Mouse (Mus musculus): ENCODE measurements around the gene Adck1. TPM values are rescaled to one million over a fixed set of nuclear protein-coding genes. Genes with fewer than 3 reads are reported as not detected.
A peak's percentile ranks its signal among the peaks of the same experiment; 100 is the strongest.
"Not testable (repeated sequence)": the region's sequence is repeated elsewhere in the genome, so short reads cannot be mapped to it uniquely, and the experiment has no call there.

The Adck1 gene
- polyA plus RNA-seq (2012; rRNA removed) = 10.9 and 11.8 TPM in 2 replicates

DNA sequence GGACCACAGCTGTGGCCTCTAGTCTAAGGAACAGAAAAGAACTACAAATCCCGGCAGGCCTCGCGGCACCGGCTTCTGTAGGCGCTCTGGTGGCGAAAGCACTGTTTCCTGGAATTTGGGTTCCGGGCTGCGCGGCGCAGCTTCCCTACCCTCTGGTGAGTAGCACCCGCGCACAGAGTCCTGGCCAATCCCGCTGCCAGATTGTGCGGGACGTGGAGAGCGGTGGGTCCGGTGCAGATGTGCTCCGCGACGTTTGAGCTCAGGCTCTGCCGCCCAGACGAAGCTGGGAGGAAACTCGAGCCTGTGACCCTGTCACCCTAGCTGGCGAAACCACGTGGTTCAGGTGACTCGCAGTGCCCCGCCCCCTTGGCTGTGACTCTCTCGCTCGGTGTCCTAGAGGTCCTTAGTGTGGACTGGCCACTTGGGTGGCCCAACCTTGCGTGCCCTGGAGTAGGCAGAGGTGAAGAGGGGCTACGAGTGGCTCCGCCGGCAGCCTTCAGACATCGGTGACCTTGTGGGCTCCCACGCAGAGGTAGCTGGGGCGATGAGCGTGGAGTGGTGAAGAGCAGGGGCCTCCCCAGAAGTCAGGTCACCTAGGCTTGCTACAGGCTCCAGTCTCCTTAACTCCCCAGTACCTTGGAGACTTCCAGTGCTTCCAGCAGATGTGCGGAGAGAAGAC, at the start of gene Adck1:
TSS of gene Adck1 (plus strand) at position 114 of the 679 bp plus-strand sequence.
- no peaks in the 10 kb centered on the region for H3K4me1 ChIP-seq (ENCODE audit: control insufficient read depth, insufficient read depth, low read length)
- TF ChIP-seq POLR2A (IDR thresholded peaks at IDR 0.05; ENCODE audit: control insufficient read depth, low read depth, low read length) (peak; percentile 44; the same call in 1 of the 2 replicates), CTCF (IDR thresholded peaks at IDR 0.05; ENCODE audit: control insufficient read depth, insufficient read depth, insufficient replicate concordance, low read depth, low read length) (no peak)
- peak within 1 kb of the TSS; percentile 92 for H3K4me3 ChIP-seq (ENCODE audit: control insufficient read depth, low read depth, low read length)
- no peaks in the 10 kb centered on the region for H3K36me3 ChIP-seq (ENCODE audit: control insufficient read depth, insufficient read depth, low read length)
- peak within 1 kb of the TSS; percentile 68 for H3K27ac ChIP-seq (ENCODE audit: control insufficient read depth, insufficient read depth, low read depth, low read length)
- no peaks in the 10 kb centered on the region for H3K27me3 ChIP-seq (ENCODE audit: control insufficient read depth, insufficient read depth, low read length)

DNA sequence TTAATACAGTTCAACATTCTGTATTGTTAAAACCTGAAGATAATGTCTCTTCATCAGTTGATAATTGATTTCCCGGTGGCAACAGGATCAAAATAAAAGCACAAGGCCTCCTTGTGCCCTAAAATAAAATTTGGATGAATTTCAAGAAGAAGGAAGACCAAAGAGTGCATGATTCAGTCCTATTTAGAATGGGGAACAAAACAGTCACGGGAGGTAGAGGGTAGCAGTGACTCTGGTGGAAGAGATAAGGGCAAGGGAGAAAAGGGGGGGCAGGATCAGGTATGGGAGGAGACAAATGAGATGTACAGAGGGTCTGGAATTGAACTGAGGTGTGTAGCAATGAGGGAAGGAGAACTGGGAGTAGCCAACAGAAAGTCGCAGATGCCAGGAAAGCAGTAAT, 45.8 kb upstream of the Adck1 start:
- no peaks in the 10 kb centered on the region for H3K4me1 ChIP-seq (ENCODE audit: control insufficient read depth, insufficient read depth, low read length)
- H3K36me3 ChIP-seq (ENCODE audit: control insufficient read depth, insufficient read depth, low read length) = no peaks in the 10 kb centered on the region
- TF ChIP-seq POLR2A (IDR thresholded peaks at IDR 0.05; ENCODE audit: control insufficient read depth, low read depth, low read length) = no peak
- no peak for TF ChIP-seq CTCF (IDR thresholded peaks at IDR 0.05; ENCODE audit: control insufficient read depth, insufficient read depth, insufficient replicate concordance, low read depth, low read length)
- H3K4me3 ChIP-seq (ENCODE audit: control insufficient read depth, low read depth, low read length) = no peak overlapping the region
- H3K27ac ChIP-seq (ENCODE audit: control insufficient read depth, insufficient read depth, low read depth, low read length) = no peak overlapping the region
- H3K27me3 ChIP-seq (ENCODE audit: control insufficient read depth, insufficient read depth, low read length) = no peaks in the 10 kb centered on the region

DNA sequence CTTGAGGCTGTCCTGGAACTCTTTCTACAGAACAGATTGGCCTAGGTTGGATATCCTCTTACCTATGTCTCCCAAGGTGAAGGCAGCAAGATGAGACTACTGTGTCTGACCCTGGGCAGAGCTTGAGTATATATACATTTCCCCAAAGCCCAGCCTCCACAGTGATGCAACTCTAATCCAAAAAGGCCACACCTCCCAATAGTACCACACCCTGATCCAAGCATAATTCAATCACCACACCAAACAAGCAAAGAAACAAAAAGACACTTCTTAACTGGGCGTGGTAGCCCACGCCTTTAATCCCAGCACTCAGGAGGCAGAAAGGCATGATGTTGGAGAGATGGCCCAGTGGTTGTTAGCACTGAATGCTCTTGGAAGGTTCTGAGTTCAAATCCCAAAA, 36.4 kb upstream of the Adck1 start, which contains the start of gene Gm5039:
TSS of gene Gm5039 (minus strand) at position 101 of the 400 bp plus-strand sequence.
- not testable (repeated sequence) for H3K4me3 ChIP-seq (ENCODE audit: control insufficient read depth, low read depth, low read length); H3K36me3 ChIP-seq (ENCODE audit: control insufficient read depth, insufficient read depth, low read length); H3K27me3 ChIP-seq (ENCODE audit: control insufficient read depth, insufficient read depth, low read length); H3K27ac ChIP-seq (ENCODE audit: control insufficient read depth, insufficient read depth, low read depth, low read length); H3K4me1 ChIP-seq (ENCODE audit: control insufficient read depth, insufficient read depth, low read length)

DNA sequence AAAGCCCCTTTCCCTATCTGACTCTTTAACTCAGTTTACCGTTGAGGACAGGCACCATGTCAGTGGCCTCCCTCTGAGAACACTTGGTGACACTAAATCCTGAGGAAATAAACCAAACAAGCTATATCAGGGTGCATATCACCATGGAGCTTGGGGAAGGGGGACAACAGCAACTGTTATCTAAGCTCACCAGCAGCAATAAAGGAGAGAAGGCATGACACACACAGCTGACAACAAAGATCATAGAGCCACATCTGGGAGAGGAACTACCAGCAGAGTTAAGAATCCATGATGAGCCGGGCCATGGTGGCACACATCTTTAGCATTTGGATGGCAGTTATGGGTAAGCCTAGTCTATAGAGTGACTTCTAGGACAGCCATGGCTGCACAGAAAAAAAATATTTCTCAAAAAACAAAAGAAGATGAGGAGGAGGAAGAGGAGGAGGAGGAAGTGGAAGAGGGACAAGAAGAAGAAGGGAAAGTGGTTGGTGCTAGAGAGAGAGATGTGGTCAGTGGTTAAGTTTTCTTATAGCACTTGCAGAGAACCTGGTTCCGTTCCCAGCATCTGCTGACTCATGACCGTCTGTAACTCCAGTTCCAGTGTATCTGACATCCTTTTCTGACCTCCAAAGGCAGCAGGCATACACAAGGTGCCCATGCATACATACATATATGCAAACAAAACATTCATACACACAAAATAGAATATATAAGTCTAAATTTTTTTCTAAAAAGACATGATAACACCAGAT, 23.5 kb upstream of the Adck1 start:
- H3K27ac ChIP-seq (ENCODE audit: control insufficient read depth, insufficient read depth, low read depth, low read length); H3K36me3 ChIP-seq (ENCODE audit: control insufficient read depth, insufficient read depth, low read length); H3K4me3 ChIP-seq (ENCODE audit: control insufficient read depth, low read depth, low read length); H3K4me1 ChIP-seq (ENCODE audit: control insufficient read depth, insufficient read depth, low read length); H3K27me3 ChIP-seq (ENCODE audit: control insufficient read depth, insufficient read depth, low read length): not testable (repeated sequence)

DNA sequence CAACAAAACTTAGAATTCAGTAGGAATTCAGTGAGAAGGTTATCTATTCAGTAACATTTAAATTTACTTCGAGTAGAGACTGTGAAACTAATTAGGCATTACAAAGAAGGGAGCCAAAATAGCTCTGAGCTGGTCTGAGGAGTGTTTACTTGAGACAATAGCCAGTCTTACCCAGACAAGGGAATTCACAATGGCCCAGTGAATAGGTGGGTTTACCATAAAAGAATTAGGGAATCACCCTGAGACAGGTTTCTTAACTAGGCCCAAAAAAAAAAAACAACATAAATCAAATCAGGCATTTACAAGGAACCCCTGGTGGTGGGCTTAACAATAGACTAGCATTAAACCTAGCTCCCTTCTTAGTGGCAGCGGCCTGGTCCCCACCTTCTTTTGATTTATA, 19.1 kb upstream of the Adck1 start:
- not testable (repeated sequence) for H3K36me3 ChIP-seq (ENCODE audit: control insufficient read depth, insufficient read depth, low read length); H3K27ac ChIP-seq (ENCODE audit: control insufficient read depth, insufficient read depth, low read depth, low read length); H3K4me3 ChIP-seq (ENCODE audit: control insufficient read depth, low read depth, low read length); H3K4me1 ChIP-seq (ENCODE audit: control insufficient read depth, insufficient read depth, low read length); H3K27me3 ChIP-seq (ENCODE audit: control insufficient read depth, insufficient read depth, low read length)

DNA sequence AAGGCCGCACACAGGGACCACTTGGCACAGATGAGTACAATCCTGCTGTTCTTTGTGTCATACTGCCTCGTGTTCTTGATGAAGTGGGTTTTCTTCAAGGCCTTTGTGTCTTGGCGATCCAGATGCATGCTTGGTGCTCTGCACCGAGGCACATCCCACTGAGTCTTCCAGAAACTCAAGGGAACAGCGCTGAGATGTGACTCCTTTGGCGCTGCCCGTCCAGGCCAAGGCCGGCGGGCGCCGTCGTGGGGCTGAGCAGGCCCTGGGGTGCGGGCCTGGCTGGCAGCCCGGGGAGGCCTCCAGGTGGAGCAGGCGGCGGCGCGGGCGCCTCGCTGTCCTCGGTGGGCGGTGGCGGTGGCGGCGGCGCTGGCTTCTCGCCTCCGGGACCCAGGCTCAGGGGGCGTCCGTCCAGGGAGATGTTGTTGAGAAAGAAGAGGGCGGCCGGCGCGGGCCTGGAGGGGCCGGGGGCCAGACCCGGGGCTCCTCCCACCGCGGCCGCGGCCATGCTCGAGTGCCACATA, 6.1 kb upstream of the Adck1 start:
- peak overlapping the region; percentile 57 for H3K4me3 ChIP-seq (ENCODE audit: control insufficient read depth, low read depth, low read length)
- H3K4me1 ChIP-seq (ENCODE audit: control insufficient read depth, insufficient read depth, low read length) = no peaks in the 10 kb centered on the region; the same call in 1 of the 2 replicates
- H3K27me3 ChIP-seq (ENCODE audit: control insufficient read depth, insufficient read depth, low read length) = no peaks in the 10 kb centered on the region
- H3K36me3 ChIP-seq (ENCODE audit: control insufficient read depth, insufficient read depth, low read length) = no peaks in the 10 kb centered on the region
- no peak overlapping the region for H3K27ac ChIP-seq (ENCODE audit: control insufficient read depth, insufficient read depth, low read depth, low read length)
- TF ChIP-seq POLR2A (IDR thresholded peaks at IDR 0.05; ENCODE audit: control insufficient read depth, low read depth, low read length) (no peak), CTCF (IDR thresholded peaks at IDR 0.05; ENCODE audit: control insufficient read depth, insufficient read depth, insufficient replicate concordance, low read depth, low read length) (no peak)

DNA sequence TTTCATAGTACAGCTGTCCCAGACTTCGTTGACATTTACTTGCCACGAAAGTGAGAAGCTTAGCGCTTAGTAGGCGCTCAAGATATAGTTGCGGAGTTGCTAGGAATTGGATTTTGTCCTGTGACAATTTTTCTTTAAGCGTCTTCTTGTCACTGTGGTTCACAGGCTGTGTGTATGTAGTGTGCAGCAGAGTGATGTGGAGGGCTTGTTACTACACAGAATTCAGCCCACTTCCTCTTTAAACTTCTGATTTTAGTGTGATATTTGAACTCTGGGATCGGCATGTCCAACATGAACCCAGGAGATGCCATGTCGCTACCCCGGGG, 729 bp downstream of the Adck1 start:
- H3K27ac ChIP-seq (ENCODE audit: control insufficient read depth, insufficient read depth, low read depth, low read length) = no peak overlapping the region
- H3K4me1 ChIP-seq (ENCODE audit: control insufficient read depth, insufficient read depth, low read length) = no peaks in the 10 kb centered on the region
- TF ChIP-seq POLR2A (IDR thresholded peaks at IDR 0.05; ENCODE audit: control insufficient read depth, low read depth, low read length) = no peak
- no peak for TF ChIP-seq CTCF (IDR thresholded peaks at IDR 0.05; ENCODE audit: control insufficient read depth, insufficient read depth, insufficient replicate concordance, low read depth, low read length)
- H3K27me3 ChIP-seq (ENCODE audit: control insufficient read depth, insufficient read depth, low read length) = no peaks in the 10 kb centered on the region
- H3K4me3 ChIP-seq (ENCODE audit: control insufficient read depth, low read depth, low read length) = peak overlapping the region; percentile 92
- no peaks in the 10 kb centered on the region for H3K36me3 ChIP-seq (ENCODE audit: control insufficient read depth, insufficient read depth, low read length)

DNA sequence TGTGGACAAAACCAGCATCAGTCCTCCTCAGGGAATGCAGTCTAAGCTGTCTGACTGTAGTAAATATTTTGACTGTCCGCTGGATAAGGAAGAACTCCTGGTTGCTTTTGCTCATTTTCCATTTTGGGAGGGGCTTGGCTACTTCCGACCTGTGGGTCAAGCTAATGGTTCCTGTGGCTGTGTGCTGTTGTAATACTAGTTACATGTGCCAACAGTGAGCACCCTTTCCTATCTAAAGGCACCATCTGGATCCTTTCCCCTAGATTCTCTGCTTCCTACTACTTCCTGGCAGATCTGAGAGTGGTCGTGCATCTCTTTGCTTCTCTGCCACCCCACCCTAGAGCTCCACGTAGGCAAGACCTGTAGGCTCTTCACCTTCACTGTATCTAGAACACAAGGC, 7.3 kb downstream of the Adck1 start:
- no peaks in the 10 kb centered on the region for H3K27me3 ChIP-seq (ENCODE audit: control insufficient read depth, insufficient read depth, low read length)
- H3K4me3 ChIP-seq (ENCODE audit: control insufficient read depth, low read depth, low read length) = no peak overlapping the region
- no peaks in the 10 kb centered on the region for H3K36me3 ChIP-seq (ENCODE audit: control insufficient read depth, insufficient read depth, low read length)
- no peaks in the 10 kb centered on the region for H3K4me1 ChIP-seq (ENCODE audit: control insufficient read depth, insufficient read depth, low read length)
- TF ChIP-seq CTCF (IDR thresholded peaks at IDR 0.05; ENCODE audit: control insufficient read depth, insufficient read depth, insufficient replicate concordance, low read depth, low read length) = no peak
- TF ChIP-seq POLR2A (IDR thresholded peaks at IDR 0.05; ENCODE audit: control insufficient read depth, low read depth, low read length) = no peak
- no peak overlapping the region for H3K27ac ChIP-seq (ENCODE audit: control insufficient read depth, insufficient read depth, low read depth, low read length)
